Mouse (Mus musculus) spleen, postnatal 4 days (tissue): ENCODE results near the gene Ubr1.

ENCODE experiments used
- DNase-seq, 2 experiments: peaks; one replicate each; pipeline ENCODE4 v3.0.0; 2022; ENCODE audit warnings: low spot score in 2 of 2

Gene Ubr1

GRCm38 (mm10) chr2:120860699-120861098 is 109.8 kb downstream of the Ubr1 start:
- DNase-seq = no peak

GRCm38 (mm10) chr2:120858131-120858530 is 112.4 kb downstream of the Ubr1 start:
- no peak for DNase-seq

GRCm38 (mm10) chr2:120853151-120853550 is 117.4 kb downstream of the Ubr1 start:
- peak in 1 of 2 experiments; percentile 38 for DNase-seq

GRCm38 (mm10) chr2:120852626-120853025 is 117.9 kb downstream of the Ubr1 start:
- no peak for DNase-seq

GRCm38 (mm10) chr2:120850424-120851082 is 120.0 kb downstream of the Ubr1 start, which contains the start of gene Ttbk2:
TSS of gene Ttbk2 (minus strand) at chr2:120850604.
- DNase-seq = peak; percentile 97 to 99

- peak; percentile 63 to 85 for DNase-seq
These were observed 120.8 kb downstream of the Ubr1 start, which contains the start of gene Cdan1 for GRCm38 (mm10) chr2:120849449-120850423. TSS of gene Cdan1 (minus strand) at chr2:120850128.

GRCm38 (mm10) chr2:120845280-120845679 is 125.2 kb downstream of the Ubr1 start:
- DNase-seq = no peak

GRCm38 (mm10) chr2:120843990-120844389 is 126.5 kb downstream of the Ubr1 start:
- no peak for DNase-seq

GRCm38 (mm10) chr2:120841211-120841610 is 129.3 kb downstream of the Ubr1 start:
- no peak for DNase-seq

- no peak for DNase-seq
These were observed 135.3 kb downstream of the Ubr1 start for GRCm38 (mm10) chr2:120835167-120835566.

- no peak for DNase-seq
These were observed 143.4 kb downstream of the Ubr1 start for GRCm38 (mm10) chr2:120826936-120827638.
